Mouse (Mus musculus): ENCODE measurements around the gene Bcar3. TPM values are rescaled to one million over a fixed set of nuclear protein-coding genes. Genes with fewer than 3 reads are reported as not detected.
"Not testable (repeated sequence)": the region's sequence is repeated elsewhere in the genome, so short reads cannot be mapped to it uniquely, and the experiment has no call there.

The Bcar3 gene
- 5.5 and 6.8 TPM in 2 replicates for polyA plus RNA-seq (2016; fragmentation: Nextera tagmentation; extraction: Ambion mirVana)

GRCm38 (mm10) chr3:122293954-122294850 is at the start of gene Bcar3:
TSS of gene Bcar3 (plus strand) at chr3:122294136.
- Histone ChIP-seq H3K4me1 (peaks cover 19% of the 10 kb centered on the region), H3K9ac (peak within 1 kb of the TSS; percentile 84), H3K4me2 (peak within 1 kb of the TSS; percentile 98), H3K4me3 (peak within 1 kb of the TSS; percentile 89), H3K27ac (peak within 1 kb of the TSS; percentile 78), H3K27me3 (replicated peaks) (peaks cover 16% of the 10 kb centered on the region; the same call in 1 of the 2 replicates), H3K9me3 (replicated peaks) (no peaks in the 10 kb centered on the region), H3K36me3 (no peaks in the 10 kb centered on the region)
- ATAC-seq: peak; percentile 28; the same call in 1 of the 2 replicates
- WGBS (ENCODE audit: insufficient replicate concordance): 10% methylated on average over 37 of the region's 37 CpGs

GRCm38 (mm10) chr3:122244759-122245158 is 49.2 kb upstream of the Bcar3 start:
- no peak for ATAC-seq
- peak overlapping the region; percentile 61 for H3K9ac ChIP-seq
- 48% methylated on average over 6 of the region's 6 CpGs for WGBS (ENCODE audit: insufficient replicate concordance)

DNA sequence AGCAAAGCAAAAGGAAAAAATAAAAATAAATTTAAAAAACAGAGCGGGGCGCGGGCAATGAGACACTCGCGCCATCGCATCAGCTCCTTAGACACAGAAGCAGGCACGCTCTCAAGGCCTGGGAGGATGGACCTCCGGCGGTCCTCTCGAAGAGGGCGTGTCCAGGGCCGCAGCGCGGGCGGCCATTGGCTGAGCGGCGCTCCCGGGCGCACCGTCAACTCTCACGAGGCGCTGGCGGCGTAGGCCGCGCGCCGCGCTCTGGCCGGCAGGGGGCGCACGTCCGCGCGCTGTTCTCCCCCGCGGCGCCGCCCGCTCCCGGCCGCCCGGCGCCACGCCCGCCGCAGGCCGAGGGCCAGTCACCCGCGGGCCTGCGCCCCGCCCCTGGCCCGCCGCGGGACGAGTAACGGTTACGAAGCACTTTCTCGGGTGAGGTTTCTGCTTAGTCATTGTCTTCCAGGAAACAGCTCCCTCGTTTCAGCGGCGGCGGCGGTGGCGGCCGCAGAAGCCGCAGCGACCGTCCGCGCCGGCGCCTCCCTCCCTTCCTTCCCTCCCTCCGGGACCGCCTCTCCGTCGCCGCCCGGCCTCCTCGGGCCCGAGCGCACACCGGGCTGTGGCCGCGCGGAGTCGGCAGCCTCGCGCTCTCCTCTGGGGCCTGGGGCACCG is 48.6 kb upstream of the Bcar3 start, which contains the start of gene Gclm:
Gclm (plus strand) TSS at position 343 of the 663 bp plus-strand sequence.
- peaks cover 56% of the 10 kb centered on the region for H3K4me1 ChIP-seq
- H3K36me3 ChIP-seq: peaks cover 15% of the 10 kb centered on the region
- WGBS (ENCODE audit: insufficient replicate concordance): under 1% methylated on average over 64 of the region's 90 CpGs
- H3K27ac ChIP-seq: peak within 1 kb of the TSS; percentile 100
- no peaks in the 10 kb centered on the region for H3K9me3 ChIP-seq (replicated peaks)
- no peaks in the 10 kb centered on the region for H3K27me3 ChIP-seq (replicated peaks)
- H3K9ac ChIP-seq: peak within 1 kb of the TSS; percentile 100
- peak within 1 kb of the TSS; percentile 75 for H3K4me2 ChIP-seq
- H3K4me3 ChIP-seq: peak within 1 kb of the TSS; percentile 99
- peak; percentile 89 for ATAC-seq

More at GRCm38 (mm10) chr3:122244759-122245158, 49.2 kb upstream of the Bcar3 start:
- no peaks in the 10 kb centered on the region for H3K27me3 ChIP-seq (replicated peaks)
- peak overlapping the region; percentile 100 for H3K27ac ChIP-seq
- peak overlapping the region; percentile 64 for H3K4me2 ChIP-seq
- H3K4me1 ChIP-seq: peaks cover 50% of the 10 kb centered on the region
- H3K4me3 ChIP-seq: peak overlapping the region; percentile 99
- H3K9me3 ChIP-seq (replicated peaks): no peaks in the 10 kb centered on the region
- peaks cover 10% of the 10 kb centered on the region for H3K36me3 ChIP-seq

GRCm38 (mm10) chr3:122245878-122246332 is 48.0 kb upstream of the Bcar3 start:
- Histone ChIP-seq H3K4me3 (peak overlapping the region; percentile 99), H3K27ac (peak overlapping the region; percentile 100), H3K4me1 (peaks cover 61% of the 10 kb centered on the region), H3K36me3 (peaks cover 21% of the 10 kb centered on the region), H3K9ac (peak overlapping the region; percentile 100), H3K9me3 (replicated peaks) (no peaks in the 10 kb centered on the region), H3K27me3 (replicated peaks) (no peaks in the 10 kb centered on the region), H3K4me2 (peak overlapping the region; percentile 75)
- ATAC-seq: no peak
- under 1% methylated on average over 50 of the region's 50 CpGs for WGBS (ENCODE audit: insufficient replicate concordance)

DNA sequence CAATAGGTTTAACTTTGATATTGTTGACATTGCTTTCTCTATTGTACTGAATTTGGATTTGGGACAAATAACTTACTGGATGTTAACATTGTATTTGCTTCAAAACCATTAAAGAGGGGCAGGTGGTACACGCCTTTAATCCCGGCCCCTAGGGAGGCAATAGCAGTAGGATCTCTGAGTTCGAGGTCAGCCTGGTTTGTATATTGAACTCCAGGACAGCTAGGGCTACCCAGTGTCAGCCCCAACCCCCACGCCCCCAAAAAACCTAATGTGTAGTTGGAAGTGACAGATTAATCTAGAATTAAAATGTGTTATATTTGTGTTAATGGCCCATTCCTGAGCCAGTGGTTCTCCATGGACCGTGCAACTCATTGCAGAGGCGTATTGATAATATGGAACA is 47.5 kb upstream of the Bcar3 start:
- no peaks in the 10 kb centered on the region for H3K9me3 ChIP-seq (replicated peaks)
- H3K27ac ChIP-seq: peak overlapping the region; percentile 100
- H3K4me3 ChIP-seq: peak overlapping the region; percentile 99
- H3K9ac ChIP-seq: peak overlapping the region; percentile 100
- H3K27me3 ChIP-seq (replicated peaks): no peaks in the 10 kb centered on the region
- H3K4me1 ChIP-seq: peaks cover 66% of the 10 kb centered on the region
- no peak for ATAC-seq
- WGBS (ENCODE audit: insufficient replicate concordance): 11% methylated on average over 6 of the region's 6 CpGs
- H3K4me2 ChIP-seq: peak overlapping the region; percentile 75
- peaks cover 26% of the 10 kb centered on the region for H3K36me3 ChIP-seq

GRCm38 (mm10) chr3:122246986-122247767 is 46.8 kb upstream of the Bcar3 start:
- peak; percentile 71 for ATAC-seq
- H3K27me3 ChIP-seq (replicated peaks): no peaks in the 10 kb centered on the region
- H3K4me1 ChIP-seq: peaks cover 66% of the 10 kb centered on the region
- peak overlapping the region; percentile 100 for H3K27ac ChIP-seq
- H3K36me3 ChIP-seq: peaks cover 32% of the 10 kb centered on the region
- H3K9me3 ChIP-seq (replicated peaks): no peaks in the 10 kb centered on the region
- H3K4me3 ChIP-seq: peak overlapping the region; percentile 99
- H3K4me2 ChIP-seq: peak overlapping the region; percentile 75
- WGBS (ENCODE audit: insufficient replicate concordance): 15% methylated on average over 12 of the region's 12 CpGs
- H3K9ac ChIP-seq: peak overlapping the region; percentile 100

DNA sequence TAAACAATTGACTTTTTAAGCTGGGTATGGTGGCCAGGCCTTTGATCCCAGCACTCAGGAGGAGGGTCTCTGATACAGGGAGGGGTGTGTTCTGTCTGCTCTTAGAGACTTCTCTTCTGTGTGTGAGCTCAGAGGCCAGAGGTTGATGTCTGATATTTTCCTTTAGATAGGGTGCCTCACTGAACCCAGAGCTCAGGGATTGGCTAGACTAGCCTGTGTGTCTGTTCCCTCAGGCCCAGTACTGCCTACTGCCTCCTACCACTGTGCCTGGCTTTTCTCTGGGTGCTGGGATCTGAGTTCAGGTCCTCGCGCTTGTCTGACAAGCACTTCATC is 46.2 kb upstream of the Bcar3 start:
- Histone ChIP-seq H3K9ac (peak overlapping the region; percentile 100), H3K27ac (peak overlapping the region; percentile 100), H3K4me3 (peak overlapping the region; percentile 99), H3K4me1 (peaks cover 69% of the 10 kb centered on the region), H3K27me3 (replicated peaks) (no peaks in the 10 kb centered on the region), H3K4me2 (peak overlapping the region; percentile 75), H3K9me3 (replicated peaks) (no peaks in the 10 kb centered on the region), H3K36me3 (peaks cover 36% of the 10 kb centered on the region)
- peak; percentile 76 for ATAC-seq
- WGBS (ENCODE audit: insufficient replicate concordance): 75% methylated on average over 2 of the region's 2 CpGs

- H3K36me3 ChIP-seq: peaks cover 76% of the 10 kb centered on the region
- no peaks in the 10 kb centered on the region for H3K9me3 ChIP-seq (replicated peaks)
- no peak overlapping the region for H3K9ac ChIP-seq
- ATAC-seq: no peak
- no peak overlapping the region for H3K4me3 ChIP-seq
- no peaks in the 10 kb centered on the region for H3K27me3 ChIP-seq (replicated peaks)
- H3K27ac ChIP-seq: no peak overlapping the region
- peaks cover 55% of the 10 kb centered on the region for H3K4me1 ChIP-seq
- WGBS (ENCODE audit: insufficient replicate concordance): 62% methylated on average over 3 of the region's 3 CpGs
- H3K4me2 ChIP-seq: no peak overlapping the region
Observed at GRCm38 (mm10) chr3:122252466-122253253, 41.3 kb upstream of the Bcar3 start.

GRCm38 (mm10) chr3:122254050-122254449 is 39.9 kb upstream of the Bcar3 start:
- H3K4me1 ChIP-seq: peaks cover 43% of the 10 kb centered on the region
- H3K9me3 ChIP-seq (replicated peaks); H3K27ac ChIP-seq; H3K4me2 ChIP-seq; H3K27me3 ChIP-seq (replicated peaks); ATAC-seq; H3K9ac ChIP-seq; H3K4me3 ChIP-seq: not testable (repeated sequence)
- peaks cover 84% of the 10 kb centered on the region for H3K36me3 ChIP-seq
- 86% methylated on average over 7 of the region's 7 CpGs for WGBS (ENCODE audit: insufficient replicate concordance)

GRCm38 (mm10) chr3:122269986-122270385 is 23.9 kb upstream of the Bcar3 start:
- H3K27ac ChIP-seq: no peak overlapping the region
- H3K4me3 ChIP-seq: no peak overlapping the region
- no peaks in the 10 kb centered on the region for H3K9me3 ChIP-seq (replicated peaks)
- H3K4me2 ChIP-seq: no peak overlapping the region
- H3K27me3 ChIP-seq (replicated peaks): no peaks in the 10 kb centered on the region
- peaks cover 45% of the 10 kb centered on the region for H3K36me3 ChIP-seq
- no peak for ATAC-seq
- H3K9ac ChIP-seq: no peak overlapping the region
- H3K4me1 ChIP-seq: peaks cover 31% of the 10 kb centered on the region
- WGBS (ENCODE audit: insufficient replicate concordance): 62% methylated on average over 5 of the region's 5 CpGs

GRCm38 (mm10) chr3:122272565-122272964 is 21.4 kb upstream of the Bcar3 start:
- not testable (repeated sequence) for ATAC-seq; H3K9ac ChIP-seq; H3K27ac ChIP-seq; H3K4me2 ChIP-seq; H3K27me3 ChIP-seq (replicated peaks); H3K4me3 ChIP-seq; H3K9me3 ChIP-seq (replicated peaks)
- H3K4me1 ChIP-seq: peaks cover 57% of the 10 kb centered on the region
- WGBS (ENCODE audit: insufficient replicate concordance): 63% methylated on average over 1 of the region's 1 CpGs
- H3K36me3 ChIP-seq: peaks cover 48% of the 10 kb centered on the region
